Mouse (Mus musculus) E14TG2a.4 (cell line): ENCODE measurements around the gene Tnpo2.

Experiments
- H3K27me3 ChIP-seq: 2 replicates; pipeline ENCODE4 v1.6.1; 2014; ENCODE audit warnings: low read length, control low read depth; ENCODE audit not compliant: insufficient read depth
- H3K36me3 ChIP-seq: 2 replicates; pipeline ENCODE4 v1.6.1; 2014; ENCODE audit warnings: low read length, control low read depth; ENCODE audit not compliant: insufficient read depth
- H3K4me1 ChIP-seq: replicated peaks from 2 replicates; pipeline ENCODE4 v1.6.1; 2014; ENCODE audit warnings: low read depth, low read length, control low read depth
- H3K4me3 ChIP-seq: replicated peaks from 2 replicates; pipeline ENCODE4 v1.5.1; 2014; ENCODE audit warnings: mild to moderate bottlenecking, low read length
- H3K9me3 ChIP-seq: 2 replicates; pipeline ENCODE4 v1.6.1; 2014; ENCODE audit warnings: low read length, control low read depth
- CTCF ChIP-seq: conservative IDR thresholded peaks from 2 replicates; pipeline ENCODE4 v1.5.1; 2014; ENCODE audit warnings: low read length
- NANOG ChIP-seq: IDR thresholded peaks from 2 replicates; pipeline ENCODE4 v1.6.1; 2014; ENCODE audit warnings: borderline replicate concordance, low read length, mixed read lengths
- POU5F1 ChIP-seq: IDR thresholded peaks from 2 replicates; pipeline ENCODE4 v1.6.1; 2014; ENCODE audit warnings: low read length, borderline replicate concordance

Gene Tnpo2

GRCm38 (mm10) chr8:85062603-85063002 is 25.9 kb downstream of the Tnpo2 start:
- Histone ChIP-seq H3K4me3 (no peak overlapping the region), H3K9me3 (no peaks in the 10 kb centered on the region), H3K4me1 (peaks cover 48% of the 10 kb centered on the region), H3K27me3 (no peaks in the 10 kb centered on the region), H3K36me3 (peaks cover 68% of the 10 kb centered on the region)
- TF ChIP-seq CTCF (no peak), POU5F1 (no peak), NANOG (no peak)

DNA sequence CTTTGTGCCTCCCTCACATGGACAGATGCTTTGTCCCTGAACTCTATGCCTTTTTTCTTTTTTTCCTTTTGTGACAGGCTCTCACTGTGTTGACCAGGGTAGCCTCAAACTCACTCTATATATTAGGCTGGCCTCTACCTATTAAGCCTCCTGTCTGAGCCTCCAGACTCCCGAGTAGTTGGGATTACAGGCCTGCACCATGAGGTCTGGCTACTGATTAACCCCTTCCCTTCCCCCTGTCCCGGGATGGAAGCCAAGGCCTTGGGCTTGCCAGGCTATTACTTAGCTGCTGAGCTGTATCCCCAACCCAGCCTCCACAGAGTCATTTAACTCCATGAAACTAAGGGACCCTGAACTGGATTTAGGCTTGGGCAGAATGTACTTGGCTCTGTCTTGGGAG is 28.5 kb downstream of the Tnpo2 start:
- Histone ChIP-seq H3K4me1 (peaks cover 45% of the 10 kb centered on the region), H3K9me3 (no peaks in the 10 kb centered on the region), H3K27me3 (no peaks in the 10 kb centered on the region), H3K4me3 (no peak overlapping the region), H3K36me3 (peaks cover 75% of the 10 kb centered on the region)
- no peak for TF ChIP-seq CTCF
- no peak for TF ChIP-seq NANOG
- TF ChIP-seq POU5F1 = no peak

- H3K27me3 ChIP-seq = no peaks in the 10 kb centered on the region
- no peak overlapping the region for H3K4me3 ChIP-seq
- peaks cover 31% of the 10 kb centered on the region for H3K4me1 ChIP-seq
- H3K36me3 ChIP-seq = peaks cover 68% of the 10 kb centered on the region
- H3K9me3 ChIP-seq = no peaks in the 10 kb centered on the region
- TF ChIP-seq POU5F1 (no peak), CTCF (no peak), NANOG (no peak)
Measured at GRCm38 (mm10) chr8:85067155-85067554, 30.4 kb downstream of the Tnpo2 start.

- peaks cover 25% of the 10 kb centered on the region for H3K4me1 ChIP-seq
- H3K36me3 ChIP-seq = peaks cover 60% of the 10 kb centered on the region
- H3K9me3 ChIP-seq = no peaks in the 10 kb centered on the region
- TF ChIP-seq POU5F1 (no peak), CTCF (no peak), NANOG (no peak)
- H3K4me3 ChIP-seq = no peak within 1 kb of the TSS
- no peaks in the 10 kb centered on the region for H3K27me3 ChIP-seq
Measured at GRCm38 (mm10) chr8:85067982-85068381, 31.3 kb downstream of the Tnpo2 start, which contains the start of gene Gm5741. Gene Gm5741, minus strand, starts transcription at chr8:85067982.

DNA sequence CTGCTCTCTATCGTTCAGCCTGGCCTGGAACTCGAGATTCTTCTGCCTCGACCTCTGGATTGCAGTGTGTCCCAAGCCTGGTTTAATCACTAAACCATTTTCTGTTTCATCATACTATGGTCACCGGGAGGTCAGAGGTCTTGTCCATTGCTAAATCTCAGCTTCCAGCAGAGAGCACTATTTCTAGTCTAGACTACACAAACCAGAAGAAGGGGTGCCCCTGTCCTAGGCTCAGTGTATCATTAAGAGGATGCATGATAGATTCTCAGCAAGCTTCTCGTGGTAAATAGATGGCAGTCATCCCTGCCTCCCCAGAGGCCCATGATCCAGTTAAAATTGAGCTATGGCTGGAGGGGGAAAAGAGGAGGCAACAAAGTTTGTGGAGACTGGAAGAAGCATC is 34.3 kb downstream of the Tnpo2 start:
- Histone ChIP-seq H3K4me3 (peak overlapping the region; percentile 94), H3K27me3 (no peaks in the 10 kb centered on the region), H3K36me3 (peaks cover 67% of the 10 kb centered on the region), H3K9me3 (no peaks in the 10 kb centered on the region), H3K4me1 (peaks cover 43% of the 10 kb centered on the region)
- TF ChIP-seq CTCF = no peak
- no peak for TF ChIP-seq POU5F1
- TF ChIP-seq NANOG = no peak

GRCm38 (mm10) chr8:85071514-85072281 is 35.0 kb downstream of the Tnpo2 start, which contains the start of gene Dhps:
Gene Dhps, plus strand, starts transcription at chr8:85071757.
- Histone ChIP-seq H3K4me1 (peaks cover 48% of the 10 kb centered on the region), H3K9me3 (no peaks in the 10 kb centered on the region), H3K4me3 (peak within 1 kb of the TSS; percentile 94), H3K27me3 (no peaks in the 10 kb centered on the region), H3K36me3 (peaks cover 67% of the 10 kb centered on the region)
- TF ChIP-seq NANOG (no peak), CTCF (no peak), POU5F1 (no peak)

- Histone ChIP-seq H3K27me3 (no peaks in the 10 kb centered on the region), H3K4me3 (peak overlapping the region; percentile 94)
- no peak for TF ChIP-seq NANOG
- TF ChIP-seq CTCF = no peak
- TF ChIP-seq POU5F1 = no peak
Measured at GRCm38 (mm10) chr8:85072364-85072929, 35.7 kb downstream of the Tnpo2 start.

GRCm38 (mm10) chr8:85073041-85073612 is 36.4 kb downstream of the Tnpo2 start:
- peaks cover 65% of the 10 kb centered on the region for H3K36me3 ChIP-seq
- peak overlapping the region; percentile 94 for H3K4me3 ChIP-seq
- TF ChIP-seq POU5F1 = no peak
- TF ChIP-seq CTCF = no peak
- no peak for TF ChIP-seq NANOG
- H3K9me3 ChIP-seq = no peaks in the 10 kb centered on the region
- no peaks in the 10 kb centered on the region for H3K27me3 ChIP-seq
- H3K4me1 ChIP-seq = peaks cover 45% of the 10 kb centered on the region

More at GRCm38 (mm10) chr8:85072364-85072929, 35.7 kb downstream of the Tnpo2 start:
- peaks cover 50% of the 10 kb centered on the region for H3K4me1 ChIP-seq
- H3K9me3 ChIP-seq = no peaks in the 10 kb centered on the region
- peaks cover 65% of the 10 kb centered on the region for H3K36me3 ChIP-seq
